Mouse (Mus musculus): ENCODE measurements around the gene Mettl27.

Mettl27 gene

GRCm38 (mm10) chr5:134932179-134932902, at the start of gene Mettl27:
TSS of gene Mettl27 (plus strand) at chr5:134932368.
- peak; percentile 81 for DNase-seq (ENCODE audit: low read depth, low spot score)

GRCm38 (mm10) chr5:134883077-134883476, 49.1 kb upstream of the Mettl27 start:
- DNase-seq (ENCODE audit: low read depth, low spot score): no peak

GRCm38 (mm10) chr5:134887447-134888335, 44.5 kb upstream of the Mettl27 start:
- no peak for DNase-seq (ENCODE audit: low read depth, low spot score)

DNA sequence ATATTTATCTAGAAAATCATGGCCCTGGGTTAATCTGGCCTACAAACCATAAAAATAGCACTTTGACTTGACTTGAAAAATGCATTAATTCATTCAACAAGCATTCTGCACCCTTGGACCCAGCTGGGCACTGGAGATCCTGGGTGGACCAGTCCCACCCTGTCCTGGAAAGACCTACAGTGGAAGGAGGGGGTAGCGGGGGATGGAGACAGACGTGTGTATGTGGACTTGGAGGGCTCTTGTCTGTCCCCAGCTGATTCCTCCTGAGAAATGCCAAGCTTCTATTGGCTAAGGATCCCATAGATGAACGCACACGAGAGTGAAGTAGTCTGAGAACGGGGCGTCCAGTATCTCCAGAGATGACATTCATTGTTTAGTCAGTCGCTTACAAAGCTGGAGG, 43.7 kb upstream of the Mettl27 start:
- DNase-seq (ENCODE audit: low read depth, low spot score): no peak

- DNase-seq (ENCODE audit: low read depth, low spot score): no peak
Measured at GRCm38 (mm10) chr5:134890601-134891054, 41.5 kb upstream of the Mettl27 start.

- no peak for DNase-seq (ENCODE audit: low read depth, low spot score)
Measured at GRCm38 (mm10) chr5:134891552-134891951, 40.6 kb upstream of the Mettl27 start.

- no peak for DNase-seq (ENCODE audit: low read depth, low spot score)
Measured at GRCm38 (mm10) chr5:134892717-134893116, 39.5 kb upstream of the Mettl27 start.

DNA sequence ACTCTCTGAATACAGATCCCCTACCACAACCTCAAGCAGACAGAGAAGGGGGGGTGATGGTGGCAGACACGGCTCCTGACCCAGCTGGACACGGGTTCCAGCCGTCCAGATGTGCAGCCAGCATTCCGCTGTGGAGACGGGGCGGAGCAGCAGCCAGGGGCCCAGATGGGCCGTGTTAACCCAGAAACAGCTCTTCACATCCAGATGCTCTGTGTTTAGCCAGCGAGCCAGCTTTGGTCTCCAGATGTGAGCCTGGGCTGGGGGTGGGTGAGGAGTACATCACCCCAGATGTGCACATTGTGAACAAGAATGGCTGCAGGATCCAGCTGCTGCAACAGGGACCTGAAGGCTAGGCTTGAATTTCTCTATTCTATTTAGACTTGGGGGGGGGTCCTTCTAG, 36.9 kb upstream of the Mettl27 start:
- no peak for DNase-seq (ENCODE audit: low read depth, low spot score)

DNA sequence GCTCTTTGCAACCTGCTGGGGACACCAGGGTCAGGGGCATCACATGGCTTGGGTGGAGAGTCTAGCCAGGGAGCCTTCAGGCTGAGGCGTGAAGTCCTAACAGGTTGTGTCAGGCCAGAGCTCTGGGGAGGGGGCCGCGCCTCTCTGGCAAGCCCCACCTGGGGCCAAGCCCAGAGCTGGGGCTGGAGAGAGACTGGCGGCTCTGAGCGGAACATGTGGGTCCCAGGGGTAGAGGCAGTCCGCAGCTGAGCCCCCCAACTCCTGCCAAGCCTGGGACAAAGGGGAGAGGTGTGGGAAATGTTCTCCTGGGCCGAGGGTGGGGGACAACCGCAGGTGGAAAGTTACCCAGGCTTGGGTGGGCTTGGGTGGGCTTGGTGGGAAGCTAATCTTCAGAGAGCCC, 35.2 kb upstream of the Mettl27 start:
- no peak for DNase-seq (ENCODE audit: low read depth, low spot score)

- DNase-seq (ENCODE audit: low read depth, low spot score): no peak
Measured at GRCm38 (mm10) chr5:134897596-134897995, 34.6 kb upstream of the Mettl27 start.

GRCm38 (mm10) chr5:134901012-134901643, 31.0 kb upstream of the Mettl27 start:
- DNase-seq (ENCODE audit: low read depth, low spot score): no peak

GRCm38 (mm10) chr5:134901644-134902027, 30.5 kb upstream of the Mettl27 start:
- DNase-seq (ENCODE audit: low read depth, low spot score): no peak

DNA sequence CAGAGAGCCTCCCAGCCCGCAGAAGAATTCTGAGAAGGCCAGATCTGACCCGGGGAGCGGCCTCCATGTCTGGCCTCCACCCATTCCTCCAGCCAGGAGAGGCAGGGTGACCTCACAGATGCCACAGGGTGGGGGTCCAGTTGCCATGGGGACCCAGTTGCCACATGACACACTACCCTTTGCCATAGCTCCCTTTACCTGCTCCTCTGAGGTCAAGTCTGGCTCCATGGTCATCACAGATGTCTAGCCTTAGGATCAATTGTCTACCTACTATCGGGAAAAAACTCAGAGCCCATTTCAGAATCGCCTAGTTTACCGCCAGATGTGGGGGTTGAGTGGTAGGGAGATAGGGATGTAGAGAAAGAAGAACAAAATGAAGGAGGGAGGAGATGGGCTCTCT, 25.5 kb upstream of the Mettl27 start, which contains the start of gene Tmem270:
TSS of gene Tmem270 (minus strand) at position 101 of the 400 bp plus-strand sequence.
- no peak for DNase-seq (ENCODE audit: low read depth, low spot score)

GRCm38 (mm10) chr5:134907135-134907534, 25.0 kb upstream of the Mettl27 start:
- DNase-seq (ENCODE audit: low read depth, low spot score): peak; percentile 94

- DNase-seq (ENCODE audit: low read depth, low spot score): no peak
Measured at GRCm38 (mm10) chr5:134911901-134912300, 20.3 kb upstream of the Mettl27 start.

DNA sequence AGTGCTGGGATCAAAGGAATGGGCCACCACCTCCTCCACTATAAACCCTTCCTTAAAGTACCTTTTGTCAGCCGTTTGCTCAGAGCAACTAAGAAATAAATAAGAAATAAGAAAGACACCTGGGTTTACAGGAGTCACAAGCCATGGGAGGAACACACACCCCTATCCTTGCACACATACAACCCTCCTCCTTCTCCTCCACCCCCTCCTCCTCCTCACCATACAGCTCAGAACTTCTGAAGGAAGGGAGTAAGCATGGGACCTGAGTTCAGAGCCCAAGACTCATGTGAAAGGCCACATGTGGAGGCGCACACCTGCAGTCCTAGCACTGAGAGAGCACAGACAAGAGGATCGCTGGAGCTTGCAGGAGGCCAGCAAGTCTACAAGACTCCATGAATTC, 18.8 kb upstream of the Mettl27 start:
- no peak for DNase-seq (ENCODE audit: low read depth, low spot score)

DNA sequence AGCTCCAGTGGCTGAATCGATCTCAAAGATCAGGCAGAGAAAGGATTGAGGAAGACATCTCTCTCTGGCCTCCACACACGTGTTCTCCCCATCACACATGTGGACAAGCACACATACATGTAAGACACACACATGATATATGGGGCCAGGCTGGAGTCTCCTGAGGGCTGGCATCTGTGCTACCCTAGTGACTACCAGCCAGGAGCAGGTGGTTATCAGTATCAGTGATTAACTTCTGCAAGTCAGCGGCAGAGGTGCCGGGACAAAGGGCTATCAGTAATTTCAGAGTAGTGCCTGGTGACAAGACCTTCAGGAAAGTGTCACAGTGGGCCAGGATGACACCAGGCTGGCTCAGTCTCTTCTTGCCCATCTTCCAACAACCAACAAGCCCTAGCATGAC, 18.4 kb upstream of the Mettl27 start:
- no peak for DNase-seq (ENCODE audit: low read depth, low spot score)

GRCm38 (mm10) chr5:134914510-134914909, 17.7 kb upstream of the Mettl27 start:
- DNase-seq (ENCODE audit: low read depth, low spot score): no peak

GRCm38 (mm10) chr5:134915311-134915710, 16.9 kb upstream of the Mettl27 start, which contains the start of gene Cldn13:
TSS of gene Cldn13 (minus strand) at chr5:134915526.
- no peak for DNase-seq (ENCODE audit: low read depth, low spot score)

DNA sequence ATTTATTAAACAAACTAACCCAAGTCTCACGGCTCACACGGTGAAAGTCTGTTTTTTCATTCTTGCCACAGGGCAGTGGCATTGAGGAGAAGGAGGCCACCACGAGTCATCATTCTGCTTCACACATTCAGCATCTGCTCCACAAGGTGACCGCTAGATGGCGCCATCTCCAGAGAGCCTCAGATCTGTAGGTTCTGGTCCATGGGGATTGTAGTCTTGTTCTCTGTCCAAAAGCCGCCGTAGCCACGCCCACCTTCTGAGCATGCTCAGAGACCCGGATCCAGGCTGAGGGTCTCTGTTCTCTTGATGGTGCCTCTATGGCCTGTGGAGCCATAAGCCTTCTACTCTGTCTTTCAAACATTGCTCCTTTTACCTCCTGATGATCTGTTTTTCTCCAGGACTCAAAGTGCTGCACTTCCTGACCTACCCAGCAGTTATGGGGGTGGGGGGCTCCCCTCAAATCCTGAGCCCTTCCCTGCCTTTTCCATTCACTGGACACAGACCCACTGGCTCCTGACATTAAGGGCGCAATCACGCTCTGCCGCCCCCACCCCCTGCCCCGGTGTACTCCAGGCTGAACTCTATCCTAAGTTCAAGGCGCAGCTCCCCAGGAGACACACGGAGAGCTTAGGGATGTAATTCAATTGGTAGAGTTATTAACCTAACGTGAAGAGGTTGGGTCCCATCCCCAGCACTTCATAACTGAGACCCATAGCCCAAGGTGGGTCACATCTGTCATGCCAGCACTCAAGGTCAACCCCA, 13.9 kb upstream of the Mettl27 start:
- peak; percentile 82 for DNase-seq (ENCODE audit: low read depth, low spot score)

GRCm38 (mm10) chr5:134919097-134919496, 13.1 kb upstream of the Mettl27 start:
- no peak for DNase-seq (ENCODE audit: low read depth, low spot score)

All from WW6 (cell line).